Mouse (Mus musculus): ENCODE results near the gene Sppl2b.

GRCm38 (mm10) chr10:80845732-80846131, 9.3 kb upstream of the Sppl2b start:
- no peak for TF ChIP-seq POLR2A (IDR thresholded peaks at IDR 0.05; ENCODE audit: low read depth, low read length)
- no peak for TF ChIP-seq CTCF (conservative IDR thresholded peaks at IDR 0.05; ENCODE audit: insufficient read depth, insufficient read length, low read depth, low read length)
